8 mouse cellular contexts compared by ENCODE assay signal in the genomic region with DNA sequence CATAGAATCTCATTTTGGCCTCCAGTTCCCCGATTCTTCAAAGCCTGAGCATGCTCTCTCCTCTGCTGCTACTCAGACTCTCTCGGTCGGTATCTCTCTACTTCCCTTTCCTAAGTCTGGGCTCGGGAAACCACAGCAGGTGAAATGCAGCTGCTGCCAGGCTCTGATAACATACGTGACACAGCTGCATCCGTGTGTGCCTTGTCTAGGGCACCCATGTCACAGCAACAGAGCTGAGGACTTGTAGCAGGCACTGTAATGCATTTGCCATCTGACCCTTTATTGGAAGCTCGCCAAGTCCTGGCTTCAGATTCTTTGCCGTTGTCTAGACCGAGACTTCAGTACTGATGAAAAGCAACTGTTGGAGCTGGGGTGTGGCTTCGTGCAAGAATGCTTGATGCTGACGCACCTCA. TPM values are rescaled to one million over a fixed set of nuclear protein-coding genes. Genes with fewer than 3 reads are reported as not detected.
DNase-seq lines count a peak whose midpoint lies in the region; ATAC-seq lines count a peak whose summit lies in the region.

No protein-coding gene starts in this region.

- 47% methylated on average over 11 of the region's 11 CpGs for WGBS in embryonic facial prominence, embryonic 12.5 days
- 63% methylated on average over 11 of the region's 11 CpGs for WGBS in hindbrain, embryonic 12.5 days
- WGBS in liver, embryonic 13.5 days (ENCODE audit: insufficient replicate concordance): 15% methylated on average over 11 of the region's 11 CpGs

- no peaks in the 10 kb centered on the region for H3K9me3 ChIP-seq in embryonic facial prominence, embryonic 12.5 days
- H3K9me3 ChIP-seq in hindbrain, embryonic 12.5 days (replicated peaks): no peaks in the 10 kb centered on the region
- H3K9me3 ChIP-seq in liver, embryonic 13.5 days (replicated peaks): no peaks in the 10 kb centered on the region

- no peak overlapping the region for H3K4me2 ChIP-seq in embryonic facial prominence, embryonic 12.5 days (replicated peaks)
- H3K4me2 ChIP-seq in hindbrain, embryonic 12.5 days (replicated peaks): no peak overlapping the region
- no peak overlapping the region for H3K4me2 ChIP-seq in liver, embryonic 13.5 days

- H3K27ac ChIP-seq in embryonic facial prominence, embryonic 12.5 days: 0 out of 2 replicates have a peak overlapping the region, but pooled peaks have one; percentile 19
- H3K27ac ChIP-seq in hindbrain, embryonic 12.5 days: no peak overlapping the region
- no peak overlapping the region for H3K27ac ChIP-seq in liver, embryonic 13.5 days

- no peaks in the 10 kb centered on the region for H3K27me3 ChIP-seq in embryonic facial prominence, embryonic 12.5 days
- H3K27me3 ChIP-seq in hindbrain, embryonic 12.5 days: no peaks in the 10 kb centered on the region
- H3K27me3 ChIP-seq in liver, embryonic 13.5 days: no peaks in the 10 kb centered on the region

- ATAC-seq in embryonic facial prominence, embryonic 12.5 days (ENCODE audit: insufficient number of reproducible peaks, insufficient read depth, low FRiP score, low TSS enrichment): peak; percentile 80
- ATAC-seq in hindbrain, embryonic 12.5 days (ENCODE audit: low FRiP score): peak; percentile 65
- peak; percentile 86 for ATAC-seq in liver, embryonic 13.5 days (ENCODE audit: low read depth)
- no peak for ATAC-seq in monocyte, adult 5-6 weeks (replicated peaks; ENCODE audit: insufficient number of reproducible peaks, low FRiP score, low TSS enrichment, poor library complexity, severe bottlenecking)

- peaks cover 15% of the 10 kb centered on the region; the same call in 1 of the 2 replicates for H3K4me1 ChIP-seq in embryonic facial prominence, embryonic 12.5 days
- peaks cover 4% of the 10 kb centered on the region for H3K4me1 ChIP-seq in hindbrain, embryonic 12.5 days
- peaks cover 21% of the 10 kb centered on the region for H3K4me1 ChIP-seq in liver, embryonic 13.5 days (replicated peaks)

- H3K36me3 ChIP-seq in embryonic facial prominence, embryonic 12.5 days: peaks cover 11% of the 10 kb centered on the region; the same call in 1 of the 2 replicates
- H3K36me3 ChIP-seq in hindbrain, embryonic 12.5 days: peaks cover 12% of the 10 kb centered on the region
- H3K36me3 ChIP-seq in liver, embryonic 13.5 days: 0 out of 2 replicates have a peak, but pooled peaks cover 4% of the 10 kb centered on the region

- no peak overlapping the region for H3K9ac ChIP-seq in embryonic facial prominence, embryonic 12.5 days
- no peak overlapping the region for H3K9ac ChIP-seq in hindbrain, embryonic 12.5 days
- no peak overlapping the region for H3K9ac ChIP-seq in liver, embryonic 13.5 days

- DNase-seq in embryo, embryonic 11 days: peak; percentile 46
- DNase-seq in embryo, embryonic 9.5 days (ENCODE audit: extremely low spot score): no peak
- peak; percentile 50 for DNase-seq in CD4-positive helper T cell, adult 2 months (ENCODE audit: low read depth, low spot score)
- peak; percentile 36 for DNase-seq in liver, embryonic 13.5 days
- peak; percentile 35 for DNase-seq in retina, embryonic 14.5 days (ENCODE audit: low spot score)

- no peak overlapping the region for H3K4me3 ChIP-seq in embryonic facial prominence, embryonic 12.5 days
- H3K4me3 ChIP-seq in hindbrain, embryonic 12.5 days: no peak overlapping the region
- no peak overlapping the region for H3K4me3 ChIP-seq in liver, embryonic 13.5 days (replicated peaks)

RNA-seq across cellular contexts. Expression of gene Ppa2, which starts 29.5 kb away (rescaled TPM):
- 76.1 and 88.8 TPM in 2 replicates for polyA plus RNA-seq in embryonic facial prominence, embryonic 12.5 days (2016; fragmentation: Nextera tagmentation; extraction: Ambion mirVana)
- 70.3 and 71.0 TPM in 2 replicates for polyA plus RNA-seq in hindbrain, embryonic 12.5 days (2016; fragmentation: Nextera tagmentation; extraction: Ambion mirVana)
- polyA plus RNA-seq in liver, embryonic 13.5 days (2015; fragmentation: Nextera tagmentation; extraction: Ambion mirVana): 61.7 and 67.9 TPM in 2 replicates
- 18.8 to 39.6 TPM (median 24.8 TPM) in 3 replicates for total RNA-seq in monocyte, adult 5-6 weeks (2017)
